ENCODE assay signal across 1 mouse cellular context in the genomic region with DNA sequence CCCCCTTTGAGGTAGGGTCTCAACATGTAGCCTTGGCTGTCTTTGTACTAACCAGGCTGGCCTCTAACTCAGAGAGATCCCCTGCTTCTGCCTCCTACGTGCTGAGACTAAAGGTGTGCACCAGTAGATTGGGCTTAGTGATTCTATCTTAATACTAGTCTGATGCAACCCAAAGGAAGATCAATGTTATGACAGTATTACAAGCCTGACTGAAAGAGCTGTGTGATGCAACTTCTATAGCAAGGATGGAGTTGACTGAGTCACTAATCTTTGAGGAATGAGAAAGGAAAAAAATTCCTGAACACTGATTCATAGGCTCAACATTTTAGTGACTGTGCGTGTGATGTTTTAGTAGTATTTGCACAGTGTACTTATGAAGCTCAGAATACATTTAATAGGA.
TF ChIP-seq lines count a peak whose summit lies in the region.

No protein-coding gene starts in this region.

TF ChIP-seq in CH12.LX, 34 proteins besides CTCF, POLR2A, EP300 and RAD21:
- TF ChIP-seq ELF1 (IDR thresholded peaks at IDR 0.05; ENCODE audit: low read depth, low read length) = no peak
- TF ChIP-seq MYC (IDR thresholded peaks at IDR 0.05; ENCODE audit: low read depth, low read length) = no peak
